Mouse (Mus musculus): Measurements from ENCODE around the gene Cd52.
A peak's percentile ranks its signal among the peaks of the same experiment; 100 is the strongest.
"Not testable (repeated sequence)": the region's sequence is repeated elsewhere in the genome, so short reads cannot be mapped to it uniquely, and the experiment has no call there.

Gene Cd52

GRCm38 (mm10) chr4:134094923-134095547 is at the start of gene Cd52:
TSS of gene Cd52 (minus strand) at chr4:134095082.
- DNase-seq (ENCODE audit: low read depth in 2 of 2, low spot score in 2 of 2) = peak; percentile 69 to 82

- DNase-seq (ENCODE audit: low read depth in 2 of 2, low spot score in 2 of 2) = not testable (repeated sequence)
These were observed 49.4 kb upstream of the Cd52 start for GRCm38 (mm10) chr4:134144297-134144696.

- no peak for DNase-seq (ENCODE audit: low read depth in 2 of 2, low spot score in 2 of 2)
These were observed 44.0 kb upstream of the Cd52 start for GRCm38 (mm10) chr4:134138857-134139256.

- no peak for DNase-seq (ENCODE audit: low read depth in 2 of 2, low spot score in 2 of 2)
These were observed 41.5 kb upstream of the Cd52 start for GRCm38 (mm10) chr4:134136280-134136926.

GRCm38 (mm10) chr4:134132519-134133095 is 37.7 kb upstream of the Cd52 start:
- no peak for DNase-seq (ENCODE audit: low read depth in 2 of 2, low spot score in 2 of 2)

- DNase-seq (ENCODE audit: low read depth in 2 of 2, low spot score in 2 of 2) = no peak
These were observed 37.2 kb upstream of the Cd52 start for GRCm38 (mm10) chr4:134132117-134132516.

- DNase-seq (ENCODE audit: low read depth in 2 of 2, low spot score in 2 of 2) = no peak
These were observed 34.6 kb upstream of the Cd52 start for GRCm38 (mm10) chr4:134129482-134129881.

GRCm38 (mm10) chr4:134128983-134129362 is 34.1 kb upstream of the Cd52 start:
- no peak for DNase-seq (ENCODE audit: low read depth in 2 of 2, low spot score in 2 of 2)

GRCm38 (mm10) chr4:134128221-134128982 is 33.5 kb upstream of the Cd52 start, which contains the start of gene Sh3bgrl3:
TSS of gene Sh3bgrl3 (minus strand) at chr4:134128789.
- DNase-seq (ENCODE audit: low read depth in 2 of 2, low spot score in 2 of 2) = peak; percentile 66 to 74

- no peak for DNase-seq (ENCODE audit: low read depth in 2 of 2, low spot score in 2 of 2)
These were observed 32.9 kb upstream of the Cd52 start for GRCm38 (mm10) chr4:134127793-134128192.

- DNase-seq (ENCODE audit: low read depth in 2 of 2, low spot score in 2 of 2) = no peak
These were observed 32.2 kb upstream of the Cd52 start for GRCm38 (mm10) chr4:134127121-134127455.

GRCm38 (mm10) chr4:134126300-134127120 is 31.6 kb upstream of the Cd52 start:
- no peak for DNase-seq (ENCODE audit: low read depth in 2 of 2, low spot score in 2 of 2)

GRCm38 (mm10) chr4:134125383-134126060 is 30.6 kb upstream of the Cd52 start:
- DNase-seq (ENCODE audit: low read depth in 2 of 2, low spot score in 2 of 2) = no peak

- peak; percentile 69 to 76 for DNase-seq (ENCODE audit: low read depth in 2 of 2, low spot score in 2 of 2)
These were observed 29.0 kb upstream of the Cd52 start for GRCm38 (mm10) chr4:134123680-134124551.

GRCm38 (mm10) chr4:134123147-134123546 is 28.3 kb upstream of the Cd52 start:
- DNase-seq (ENCODE audit: low read depth in 2 of 2, low spot score in 2 of 2) = no peak

GRCm38 (mm10) chr4:134122281-134122680 is 27.4 kb upstream of the Cd52 start:
- DNase-seq (ENCODE audit: low read depth in 2 of 2, low spot score in 2 of 2) = no peak

GRCm38 (mm10) chr4:134121571-134121970 is 26.7 kb upstream of the Cd52 start:
- DNase-seq (ENCODE audit: low read depth in 2 of 2, low spot score in 2 of 2) = peak in 1 of 2 experiments; percentile 56

- DNase-seq (ENCODE audit: low read depth in 2 of 2, low spot score in 2 of 2) = no peak
These were observed 26.0 kb upstream of the Cd52 start for GRCm38 (mm10) chr4:134120916-134121315.

- no peak for DNase-seq (ENCODE audit: low read depth in 2 of 2, low spot score in 2 of 2)
These were observed 25.4 kb upstream of the Cd52 start for GRCm38 (mm10) chr4:134120192-134120805.

All from CD8-positive naive resting alpha-beta T cell, adult 2 months (primary cell).